Mouse (Mus musculus) heart, adult 18-20 months (tissue): Measurements from ENCODE around the gene Lysmd1. TPM values are rescaled to one million over a fixed set of nuclear protein-coding genes. Genes with fewer than 3 reads are reported as not detected.
A peak's percentile ranks its signal among the peaks of the same experiment; 100 is the strongest.

Source experiments
- DNase-seq, 2 experiments: peaks; one replicate each; pipeline ENCODE4 v3.0.0; 2021 to 2022; ENCODE audit warnings: mixed read lengths in 1 of 2
- total RNA-seq, 2 experiments: library from RNA; stranded (reverse); gene quantifications; 2 replicates each; pipeline ENCODE4 v1.2.3; 2021

The Lysmd1 gene
- total RNA-seq, 2 experiments from 2014 or later: 4.5 to 4.7 TPM

DNA sequence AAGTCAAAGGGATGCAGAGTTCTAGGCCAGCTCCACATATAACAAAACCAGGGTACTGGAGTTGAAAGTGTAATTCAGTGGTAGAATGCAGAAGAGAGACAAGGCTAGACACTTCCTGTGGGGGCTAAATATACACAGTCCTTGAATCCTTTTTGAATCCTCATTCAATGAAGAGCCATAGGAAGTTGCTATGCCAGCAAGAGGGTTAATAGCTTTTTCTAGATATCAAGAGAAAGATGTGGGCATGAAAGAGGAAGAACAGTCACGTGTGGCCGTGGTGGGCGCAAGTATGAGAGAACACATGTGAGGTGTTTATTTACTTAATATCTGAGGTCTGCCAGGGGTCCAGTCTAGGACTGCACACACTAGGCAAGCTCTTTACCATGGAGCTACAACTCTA is 2.4 kb downstream of the Lysmd1 start:
- DNase-seq: no peak

DNA sequence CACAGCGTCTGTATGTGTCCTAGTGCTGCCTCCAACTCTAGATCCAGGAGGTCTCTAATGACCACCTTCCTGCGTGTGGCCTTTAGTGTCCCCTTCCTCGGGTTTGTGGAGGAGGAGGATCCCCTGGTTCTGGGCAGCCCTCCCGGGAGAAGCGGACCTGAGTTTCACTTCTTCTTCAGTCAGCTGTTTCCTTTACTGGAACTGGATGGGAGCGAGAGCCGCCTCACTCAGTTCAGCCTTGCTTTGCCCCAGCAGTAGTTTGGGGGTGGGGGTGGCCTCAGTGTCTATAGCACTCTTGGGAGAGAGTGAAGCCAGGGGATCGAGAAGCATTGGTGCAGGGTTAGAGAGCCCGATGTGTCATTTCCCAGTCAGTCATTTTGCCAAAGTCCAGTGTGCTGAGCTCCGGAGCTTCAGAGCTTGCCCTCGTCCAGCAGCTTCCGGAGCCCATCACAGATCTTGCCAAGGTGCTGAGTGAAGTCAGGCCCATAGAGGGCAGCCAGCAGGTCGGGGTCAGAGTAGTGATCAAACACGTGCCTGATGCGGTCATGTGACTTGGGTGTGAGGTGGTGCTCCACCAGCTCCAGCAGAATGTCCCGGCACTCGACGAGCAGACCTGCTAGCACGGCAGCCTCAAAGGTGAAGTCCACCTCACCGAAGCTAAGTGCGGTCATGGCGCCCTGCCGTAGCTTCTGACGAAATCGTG is 5.8 kb downstream of the Lysmd1 start:
- peak in 1 of 2 experiments; percentile 63 for DNase-seq

DNA sequence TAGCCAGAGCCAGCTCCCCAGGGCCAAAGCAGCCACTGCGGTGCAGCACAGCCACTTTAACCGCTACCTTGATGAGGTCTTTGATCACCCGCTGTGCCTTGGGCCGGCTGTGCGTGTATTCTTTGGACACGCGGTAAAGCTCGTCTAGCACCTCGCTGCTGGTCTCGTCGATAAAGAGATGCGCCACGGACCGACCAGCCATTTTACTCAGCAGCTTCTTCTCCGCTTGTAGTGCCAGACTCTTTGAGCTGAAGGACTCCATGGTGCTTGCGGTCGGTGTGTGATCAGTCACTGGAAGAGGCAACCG is 6.4 kb downstream of the Lysmd1 start:
- DNase-seq: no peak

DNA sequence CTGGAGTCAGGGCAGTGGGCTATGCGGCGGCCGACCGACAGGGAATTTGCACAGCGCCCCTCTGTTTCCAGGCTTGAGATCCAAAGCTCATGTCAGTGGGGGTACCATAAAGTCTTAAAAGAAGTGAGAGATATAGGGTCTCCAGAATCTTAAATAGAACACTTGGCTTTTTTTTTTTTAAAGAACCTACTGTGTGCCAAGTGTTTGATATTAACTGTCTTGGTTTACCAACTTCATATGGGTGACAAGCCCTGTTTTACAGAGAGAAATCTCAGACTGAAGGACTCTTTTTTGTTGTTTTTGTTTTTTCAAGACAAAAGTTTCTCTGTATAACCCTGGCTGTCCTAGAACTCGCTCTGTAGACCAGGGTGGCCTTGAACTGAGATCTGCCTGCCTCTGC is 6.9 kb downstream of the Lysmd1 start:
- no peak for DNase-seq

DNA sequence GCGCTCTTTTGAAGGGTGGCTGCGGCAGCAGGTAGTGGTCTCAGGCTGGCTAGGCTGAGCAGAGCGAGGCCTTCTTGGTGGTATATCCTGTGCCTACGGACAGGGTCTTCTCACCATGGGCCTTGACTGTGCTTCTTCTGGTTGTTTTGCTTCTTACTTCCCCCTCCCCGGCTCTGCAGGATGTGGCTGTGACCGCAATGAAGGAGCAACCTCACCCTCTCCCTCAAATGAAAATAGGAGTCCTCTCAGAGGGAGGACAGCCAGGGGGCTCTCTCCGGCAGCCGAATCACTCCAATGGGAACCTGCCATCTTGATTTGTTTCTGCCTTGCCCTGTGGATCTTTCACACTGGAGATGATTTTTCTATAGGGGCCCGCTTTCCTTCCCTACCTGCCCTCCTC is 7.6 kb downstream of the Lysmd1 start:
- peak in 1 of 2 experiments; percentile 59 for DNase-seq

DNA sequence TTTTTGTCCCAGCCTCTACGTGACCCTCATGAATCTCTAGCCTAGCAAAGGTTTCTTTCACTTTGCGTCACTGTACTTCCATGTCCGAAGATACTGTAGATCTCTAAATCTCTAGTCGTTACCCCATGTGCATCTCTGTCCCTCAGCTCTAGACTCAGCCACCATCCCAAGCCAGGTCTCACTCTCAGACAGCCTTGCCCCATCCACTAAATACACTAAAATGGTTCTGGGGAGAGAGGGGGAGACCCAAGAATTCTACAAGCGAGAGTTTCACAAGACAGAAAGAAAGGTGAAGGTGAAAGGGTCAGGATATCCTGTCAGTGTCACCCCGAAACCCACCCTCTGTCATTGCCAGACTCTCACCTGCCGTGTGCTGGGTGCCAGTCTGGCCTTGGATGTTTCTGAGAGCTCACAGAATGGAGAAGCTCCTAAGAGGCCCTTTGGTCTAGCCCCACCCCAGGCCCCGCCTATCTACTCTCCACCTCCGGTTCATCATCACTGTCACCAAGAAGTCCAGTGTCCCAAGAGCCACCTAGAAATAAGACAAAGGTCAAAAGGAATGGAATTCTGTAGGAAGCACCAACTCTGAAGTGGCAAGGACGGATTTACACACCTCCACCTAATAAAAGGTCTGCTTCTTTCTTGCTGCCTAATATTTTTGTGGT is 8.2 kb downstream of the Lysmd1 start, which contains the start of gene Tnfaip8l2:
TSS of gene Tnfaip8l2 (minus strand) at position 409 of the 665 bp plus-strand sequence.
- DNase-seq: peak in 1 of 2 experiments; percentile 71

DNA sequence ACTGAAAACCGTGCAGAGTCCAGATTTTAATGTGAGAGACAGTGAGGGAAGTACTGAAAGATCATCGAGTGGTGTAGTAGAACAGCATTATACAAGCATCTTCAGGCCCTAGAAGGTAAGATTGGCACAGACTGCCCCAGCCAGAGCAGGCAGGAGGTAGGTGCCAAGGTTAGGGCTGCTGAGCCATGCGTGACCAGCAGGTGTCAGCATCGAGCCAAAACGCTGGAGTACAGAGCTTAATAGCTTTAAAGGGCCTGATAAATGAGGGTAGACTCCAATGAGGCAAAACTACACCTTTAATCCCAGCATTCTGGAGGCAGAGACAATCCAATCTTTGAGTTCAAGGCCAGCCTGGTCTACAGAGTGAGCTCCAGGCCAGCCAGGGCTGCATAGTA is 8.7 kb downstream of the Lysmd1 start:
- DNase-seq: peak; percentile 90 to 96

DNA sequence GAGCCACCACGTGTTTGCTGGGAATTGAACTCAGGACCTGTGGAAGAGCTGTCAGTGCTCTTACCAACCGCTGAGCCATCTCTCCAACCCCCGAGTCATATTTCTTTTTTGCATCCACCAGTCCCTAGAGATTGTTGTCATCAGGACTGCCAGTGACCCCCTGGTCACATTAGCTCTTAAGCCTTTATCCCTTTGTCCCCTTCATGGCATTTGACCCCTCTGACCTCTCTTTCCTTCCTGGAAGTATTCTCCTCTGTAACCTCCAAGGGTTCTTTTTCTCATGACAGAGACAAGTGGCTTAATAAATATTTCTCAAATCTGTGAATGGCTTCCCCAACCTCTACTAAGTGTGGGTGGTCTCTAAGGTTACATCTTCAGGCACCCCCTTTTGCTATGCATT is 14.0 kb downstream of the Lysmd1 start:
- DNase-seq: no peak

DNA sequence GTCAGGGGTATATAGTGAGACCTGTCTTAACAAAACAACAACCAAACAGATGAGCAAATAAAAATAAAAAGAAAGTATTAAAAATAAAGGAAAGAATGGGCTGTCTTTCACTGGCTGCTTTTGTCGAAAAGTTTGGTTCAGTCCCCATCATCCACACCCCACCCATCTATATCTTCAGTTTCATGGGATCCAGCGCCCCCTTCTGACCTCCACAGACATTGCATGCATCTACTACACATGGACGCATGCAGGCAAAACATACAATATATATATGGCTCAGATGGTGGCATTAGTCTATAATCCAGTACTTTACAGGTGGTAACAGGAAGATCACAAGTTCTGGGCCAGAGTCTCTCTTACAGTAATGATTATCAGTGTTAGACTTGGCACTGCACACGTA is 20.0 kb downstream of the Lysmd1 start:
- DNase-seq: peak in 1 of 2 experiments; percentile 51

DNA sequence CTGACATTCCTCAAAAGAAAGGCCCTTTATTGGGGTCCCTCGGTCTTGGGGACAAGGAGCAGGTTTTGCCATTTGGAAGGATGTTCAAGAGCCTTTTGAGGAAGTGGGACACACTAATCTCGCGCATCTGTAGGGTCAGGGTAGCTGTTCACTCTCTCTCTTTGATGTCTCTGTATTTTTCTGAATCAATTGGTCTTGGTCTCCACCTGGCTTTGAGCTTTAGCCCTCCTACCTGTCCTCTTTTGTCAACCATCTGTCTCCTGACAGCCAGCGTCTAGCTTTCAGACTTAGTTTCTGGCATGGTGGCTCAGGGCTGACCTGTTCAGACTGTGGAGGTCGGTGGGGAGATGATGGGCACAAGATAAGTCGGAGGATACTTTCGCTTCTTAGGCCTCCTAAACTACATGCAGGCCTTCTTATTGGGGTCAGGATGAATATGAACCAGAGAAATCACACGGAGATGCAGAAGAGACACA is 25.7 kb downstream of the Lysmd1 start:
- DNase-seq: no peak

DNA sequence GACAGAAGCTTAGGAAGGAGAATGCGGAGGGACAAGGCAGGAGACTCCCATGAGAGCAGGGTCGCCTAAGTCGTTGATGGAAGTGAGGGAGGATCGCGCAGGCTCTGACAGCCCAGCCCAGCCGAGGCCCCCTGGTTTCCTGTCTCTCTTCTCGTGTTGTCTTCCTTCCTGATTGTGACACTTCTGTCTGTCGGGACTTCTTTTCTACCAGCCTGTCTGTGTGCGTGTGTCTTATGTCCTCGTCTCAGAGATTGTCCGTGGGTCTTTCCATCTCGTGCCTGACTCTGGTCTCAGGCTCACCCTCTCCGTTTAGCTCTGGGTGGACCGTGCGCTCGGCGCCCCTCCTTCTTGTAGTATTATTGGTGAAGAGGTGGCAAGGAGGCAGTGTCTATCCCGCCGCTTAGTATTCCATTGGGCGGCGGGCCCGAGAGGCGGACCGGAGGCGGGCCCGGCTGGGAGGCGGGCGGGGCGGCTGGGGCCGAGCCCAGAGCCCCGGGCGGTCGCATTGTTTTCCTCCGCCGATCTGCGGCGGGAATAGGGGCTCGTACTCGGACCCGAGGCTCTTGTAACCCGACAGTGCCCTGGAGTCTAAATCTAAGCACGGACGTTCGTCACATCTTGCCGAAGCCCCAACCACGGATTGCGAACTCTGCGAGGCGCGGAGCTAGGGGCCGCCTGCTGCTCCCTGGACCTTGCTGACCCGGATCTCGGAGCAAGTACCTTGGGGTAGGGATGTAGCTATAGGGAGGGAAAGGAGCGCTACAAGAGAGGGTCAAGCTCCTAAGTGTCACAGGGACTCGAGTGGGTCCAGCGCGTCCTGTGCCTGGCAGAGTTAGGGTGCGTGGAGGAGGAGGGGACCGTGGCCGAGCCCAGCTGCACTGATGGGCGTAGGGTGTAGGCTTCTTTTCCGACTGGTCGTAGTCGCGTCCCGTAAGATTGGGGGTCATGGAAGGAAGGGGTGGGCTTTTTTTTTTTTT is 26.4 kb downstream of the Lysmd1 start, which contains the start of gene Sema6c:
TSS of gene Sema6c (plus strand) at position 471 of the 977 bp plus-strand sequence.
- DNase-seq: peak; percentile 93 to 95

DNA sequence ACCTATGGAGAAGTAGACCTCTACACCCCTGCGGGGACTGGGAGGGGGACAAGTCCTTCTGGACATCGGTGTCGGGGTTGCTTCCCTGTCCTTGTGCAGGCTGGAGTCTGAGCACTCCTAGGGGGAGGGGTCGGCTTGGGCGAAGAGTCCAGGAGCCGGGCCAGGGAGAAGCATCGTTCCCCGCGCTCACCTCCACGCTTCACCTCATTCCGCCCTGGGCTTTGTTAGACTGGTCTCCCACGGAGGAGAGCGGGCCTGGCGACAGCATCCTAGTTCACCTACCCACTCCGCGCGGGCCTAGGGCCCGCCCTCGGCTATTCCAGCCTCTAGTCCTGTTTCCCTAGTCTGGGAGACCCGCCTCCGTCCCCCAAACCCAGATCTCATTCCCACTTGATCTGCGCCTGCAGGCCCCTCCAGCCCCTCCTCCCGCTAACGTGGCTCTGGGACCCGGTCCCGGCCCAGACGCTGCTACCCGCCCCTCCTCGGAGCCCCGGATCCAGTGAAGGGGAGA is 27.2 kb downstream of the Lysmd1 start:
- DNase-seq: peak in 1 of 2 experiments; percentile 30

DNA sequence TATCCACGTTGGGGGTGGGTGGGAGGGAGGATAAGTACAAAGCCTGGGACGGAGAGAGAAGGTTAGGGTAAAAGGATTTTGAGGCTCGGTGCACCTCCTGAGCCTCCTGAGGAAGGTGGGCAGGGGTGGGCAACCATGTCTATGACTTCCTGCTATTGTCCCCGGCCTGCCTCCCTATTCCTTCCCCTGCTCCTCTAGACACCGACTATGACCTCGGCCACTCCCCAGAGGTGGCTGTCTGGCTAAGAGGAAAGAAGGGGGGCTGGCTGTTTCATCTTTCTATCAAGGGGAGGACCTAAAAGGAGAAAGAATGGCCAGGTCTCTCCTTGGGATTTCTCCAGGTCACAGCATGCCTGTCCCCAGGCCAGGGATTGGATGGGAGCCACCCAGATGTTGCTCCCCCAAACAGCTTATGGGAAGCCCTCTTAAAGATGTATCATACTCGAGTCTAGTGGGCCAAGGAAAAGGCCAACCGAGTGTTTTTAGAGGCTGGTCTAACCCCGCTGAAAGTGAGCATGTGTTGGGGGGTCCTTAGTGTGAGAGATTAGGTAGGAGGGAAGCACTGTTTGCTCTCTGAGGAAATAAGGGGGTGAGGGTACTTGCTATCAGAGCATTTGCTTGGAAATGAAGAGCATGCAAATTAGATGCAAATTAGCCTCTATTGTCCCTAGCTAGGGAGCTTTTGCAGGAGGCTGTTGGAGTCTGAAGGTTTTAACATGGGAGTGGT is 27.9 kb downstream of the Lysmd1 start:
- DNase-seq: no peak

DNA sequence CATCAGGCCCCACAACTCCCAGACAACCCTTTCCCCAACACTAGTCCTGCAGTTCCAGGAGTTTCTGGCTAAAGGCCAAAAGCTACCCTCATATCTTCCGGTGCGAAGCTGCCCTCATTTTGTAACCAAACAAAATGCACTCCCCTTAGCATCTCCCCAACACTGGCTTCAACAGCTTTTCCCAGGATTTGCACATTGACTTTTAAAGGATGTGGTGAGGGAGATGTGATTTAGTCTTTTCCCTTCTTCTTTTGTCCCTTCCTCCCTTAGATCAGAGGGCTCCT is 28.4 kb downstream of the Lysmd1 start:
- no peak for DNase-seq

DNA sequence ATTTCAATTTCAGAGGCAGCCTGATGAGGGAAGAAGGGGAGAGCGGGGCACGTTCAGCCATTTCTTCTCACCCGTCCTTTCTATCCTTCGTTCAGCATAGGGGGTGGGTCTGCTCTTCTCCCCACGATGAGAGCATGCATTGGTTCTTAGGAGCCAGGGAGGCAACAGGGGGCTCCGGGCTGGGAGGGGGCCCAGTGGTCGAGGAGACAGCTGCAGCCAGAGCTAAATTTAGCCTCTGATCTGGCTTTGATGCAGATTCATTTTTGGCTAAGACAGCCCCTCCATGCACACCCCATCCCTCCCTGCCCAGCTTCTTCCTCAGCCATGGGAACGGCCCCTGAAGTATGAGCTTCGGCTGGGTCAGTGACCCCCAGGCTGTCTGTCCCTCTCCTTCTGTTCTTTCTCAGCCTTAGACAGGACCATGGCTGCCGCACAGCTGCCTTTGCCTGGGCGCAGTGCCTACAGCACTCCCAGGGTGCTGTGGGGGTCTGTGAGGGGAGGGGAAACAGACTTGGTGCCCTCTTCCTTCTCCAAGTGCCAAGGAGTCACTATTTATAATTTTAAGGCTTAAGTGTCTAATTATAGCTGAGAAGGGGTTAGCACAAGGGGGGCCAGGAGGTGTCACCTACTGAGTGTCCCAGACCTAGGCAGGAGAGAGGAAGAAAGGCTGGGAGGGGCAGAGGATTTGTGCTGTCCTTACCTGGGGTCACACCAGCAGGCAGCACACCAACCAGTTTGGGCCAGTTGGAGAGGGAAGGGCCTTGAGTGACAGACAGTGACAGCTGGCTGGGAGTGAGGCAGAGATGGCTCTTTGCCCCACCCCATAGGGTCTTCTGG is 29.7 kb downstream of the Lysmd1 start:
- peak in 1 of 2 experiments; percentile 9 for DNase-seq

DNA sequence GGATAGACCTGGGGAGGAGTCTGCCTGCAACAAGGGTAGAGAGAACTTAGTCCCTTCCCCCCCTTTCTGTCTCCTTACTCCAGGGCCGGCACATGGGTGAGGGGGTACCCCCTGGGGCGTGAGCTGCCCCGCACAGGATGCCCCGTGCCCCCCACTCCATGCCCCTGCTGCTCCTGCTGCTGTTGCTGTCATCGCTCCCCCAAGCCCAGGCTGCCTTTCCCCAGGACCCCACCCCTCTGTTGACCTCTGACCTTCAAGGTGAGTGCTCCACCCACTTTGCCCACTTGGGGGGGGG is 30.3 kb downstream of the Lysmd1 start:
- DNase-seq: no peak

DNA sequence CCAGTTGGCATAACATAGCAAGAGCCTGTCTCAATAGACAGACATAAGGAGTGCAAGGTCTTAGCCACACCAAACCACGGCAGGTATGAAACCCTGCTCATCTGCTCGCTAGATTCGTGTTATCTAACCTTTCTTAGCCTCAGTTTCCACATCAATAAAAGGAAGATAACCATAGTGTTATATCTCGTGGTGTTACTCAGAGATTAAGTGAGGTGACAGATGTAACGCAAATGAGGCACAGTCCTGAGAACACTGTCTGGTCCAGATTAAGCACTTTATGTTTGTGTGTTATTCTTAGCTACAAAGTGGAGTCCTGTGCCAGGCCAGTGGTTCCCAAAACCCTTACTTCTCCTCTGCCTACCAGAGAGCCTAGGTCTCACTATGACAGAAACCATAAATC is 31.0 kb downstream of the Lysmd1 start:
- no peak for DNase-seq

DNA sequence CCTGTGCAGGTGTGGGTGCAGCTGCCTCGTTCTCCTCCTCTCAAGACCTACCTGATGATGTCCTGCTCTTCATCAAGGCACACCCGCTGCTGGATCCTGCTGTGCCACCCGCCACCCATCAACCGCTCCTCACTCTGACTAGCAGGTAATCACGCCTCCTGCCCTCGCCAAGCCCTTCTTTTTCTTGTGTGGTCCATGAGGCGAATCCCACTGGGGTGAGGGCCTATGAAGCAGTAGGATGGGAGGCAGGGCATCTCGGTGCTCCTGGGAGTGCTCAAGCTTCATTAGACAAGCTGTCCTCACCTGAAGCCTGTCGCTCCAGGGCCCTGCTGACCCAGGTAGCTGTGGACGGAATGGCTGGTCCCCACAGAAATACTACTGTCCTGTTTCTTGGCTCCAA is 36.1 kb downstream of the Lysmd1 start:
- no peak for DNase-seq

DNA sequence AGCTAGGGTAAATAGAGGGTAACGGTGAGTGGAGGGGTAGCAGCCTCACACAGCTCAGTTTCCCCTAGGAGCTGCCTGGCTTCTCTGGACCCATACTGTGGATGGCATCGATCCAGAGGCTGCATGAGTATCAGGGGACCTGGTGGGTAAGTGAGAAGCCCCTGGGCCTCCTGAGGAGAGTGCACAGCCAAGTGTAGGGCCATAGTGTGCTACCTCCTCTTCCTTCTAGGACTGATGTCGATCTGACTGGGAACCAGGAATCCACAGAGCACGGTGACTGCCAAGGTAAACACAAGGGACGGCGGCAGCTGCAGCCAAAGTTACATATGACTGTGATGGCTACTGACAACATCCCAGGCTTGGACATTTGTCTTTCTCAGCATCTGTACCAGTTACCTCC is 37.2 kb downstream of the Lysmd1 start:
- DNase-seq: no peak

DNA sequence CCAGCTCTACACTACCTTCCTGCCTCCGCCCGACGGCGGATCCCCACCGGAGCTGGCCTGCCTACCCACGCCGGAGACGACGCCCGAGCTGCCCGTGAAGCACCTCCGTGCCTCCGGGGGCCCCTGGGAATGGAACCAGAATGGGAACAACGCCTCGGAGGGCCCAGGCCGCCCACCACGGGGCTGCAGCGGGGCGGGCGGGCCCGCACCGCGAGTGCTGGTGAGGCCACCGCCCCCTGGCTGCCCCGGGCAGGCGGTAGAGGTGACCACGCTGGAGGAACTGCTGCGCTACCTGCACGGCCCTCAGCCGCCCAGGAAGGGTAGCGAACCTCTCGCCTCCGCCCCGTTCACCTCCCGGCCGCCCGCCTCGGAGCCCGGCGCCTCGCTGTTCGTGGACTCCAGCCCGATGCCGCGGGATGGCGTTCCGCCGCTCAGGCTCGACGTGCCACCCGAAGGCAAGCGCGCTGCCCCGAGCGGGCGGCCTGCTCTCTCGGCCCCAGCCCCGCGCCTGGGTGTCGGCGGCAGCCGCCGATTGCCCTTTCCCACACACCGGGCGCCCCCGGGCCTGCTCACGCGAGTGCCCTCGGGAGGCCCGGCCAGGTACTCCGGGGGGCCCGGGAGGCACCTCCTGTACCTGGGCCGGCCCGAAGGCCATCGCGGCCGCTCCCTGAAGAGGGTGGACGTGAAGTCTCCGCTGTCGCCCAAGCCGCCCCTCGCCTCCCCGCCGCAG is 38.8 kb downstream of the Lysmd1 start:
- DNase-seq: no peak
